ENCODE assay signal across 14 mouse cellular contexts in genomic region chr2:152704811-152705370, GRCm38 (mm10). TPM values are rescaled to one million over a fixed set of nuclear protein-coding genes. Genes with fewer than 3 reads are reported as not detected.
DNase-seq lines count a peak whose midpoint lies in the region; ATAC-seq and TF ChIP-seq lines count a peak whose summit lies in the region.
"Had no signal": no experiment of that assay in that cellular context is flagged by ENCODE, and none has a peak within 500 bp of the region (broad histone marks: within the 10 kb centered on the region; RNA-seq: fewer than 3 reads in every experiment).

No protein-coding gene starts in this region.

- H3K4me3 ChIP-seq in liver, embryonic 14.5 days (ENCODE audit: insufficient read depth in 1 of 2, low read depth in 2 of 2, low read length in 2 of 2), result no peak overlapping the region
- no peak overlapping the region for H3K4me3 ChIP-seq in hindbrain, embryonic 12.5 days
- H3K4me3 ChIP-seq in neural tube, embryonic 13.5 days, result no peak overlapping the region
- H3K4me3 ChIP-seq: heart, embryonic 15.5 days had no signal

- 0 out of 2 replicates have a peak, but pooled peaks have one; percentile 5 for TF ChIP-seq CTCF in liver, embryonic 14.5 days (IDR thresholded peaks at IDR 0.05; ENCODE audit: low read depth)

- H3K4me2 ChIP-seq in liver, embryonic 14.5 days (ENCODE audit: low read depth), result no peak overlapping the region
- no peak overlapping the region for H3K4me2 ChIP-seq in hindbrain, embryonic 12.5 days (replicated peaks)
- H3K4me2 ChIP-seq in neural tube, embryonic 13.5 days, result no peak overlapping the region
- H3K4me2 ChIP-seq: heart, embryonic 15.5 days; lung, embryonic 14.5 days had no signal

- H3K27ac ChIP-seq in liver, embryonic 14.5 days, result no peak overlapping the region
- H3K27ac ChIP-seq in hindbrain, embryonic 12.5 days, result peak overlapping the region; percentile 92
- H3K27ac ChIP-seq in neural tube, embryonic 13.5 days (replicated peaks), result peak overlapping the region; percentile 94

- TF ChIP-seq EP300 in liver, embryonic 14.5 days (IDR thresholded peaks at IDR 0.05; ENCODE audit: low read depth), result no peak

- no peaks in the 10 kb centered on the region for H3K27me3 ChIP-seq in liver, embryonic 14.5 days (ENCODE audit: control insufficient read depth, insufficient read depth, low read length)
- H3K27me3 ChIP-seq in hindbrain, embryonic 12.5 days, result no peaks in the 10 kb centered on the region
- H3K27me3 ChIP-seq in neural tube, embryonic 13.5 days, result no peaks in the 10 kb centered on the region
- H3K27me3 ChIP-seq: heart, embryonic 15.5 days had no signal

- ATAC-seq in liver, embryonic 14.5 days (ENCODE audit: insufficient read depth), result no peak
- ATAC-seq in hindbrain, embryonic 12.5 days (ENCODE audit: low FRiP score), result no peak
- no peak for ATAC-seq in neural tube, embryonic 13.5 days (ENCODE audit: low read depth)

- H3K9ac ChIP-seq in liver, embryonic 14.5 days (replicated peaks), result no peak overlapping the region
- 0 out of 2 replicates have a peak overlapping the region, but pooled peaks have one; percentile 35 for H3K9ac ChIP-seq in hindbrain, embryonic 12.5 days
- peak overlapping the region; percentile 1; the same call in 1 of the 2 replicates for H3K9ac ChIP-seq in neural tube, embryonic 13.5 days
- H3K9ac ChIP-seq: heart, embryonic 15.5 days had no signal

- H3K36me3 ChIP-seq in liver, embryonic 14.5 days (replicated peaks; ENCODE audit: control insufficient read depth, insufficient read depth, low read depth), result peaks cover 24% of the 10 kb centered on the region
- peaks cover 64% of the 10 kb centered on the region for H3K36me3 ChIP-seq in hindbrain, embryonic 12.5 days
- H3K36me3 ChIP-seq in neural tube, embryonic 13.5 days, result peaks cover 67% of the 10 kb centered on the region

- 81% methylated on average over 14 of the region's 14 CpGs for WGBS in liver, embryonic 14.5 days (ENCODE audit: insufficient replicate concordance)
- WGBS in hindbrain, embryonic 12.5 days, result 92% methylated on average over 14 of the region's 14 CpGs
- 89% methylated on average over 14 of the region's 14 CpGs for whole genome bisulfite sequencing in neural tube, embryonic 13.5 days

- H3K4me1 ChIP-seq in liver, embryonic 14.5 days (replicated peaks; ENCODE audit: control insufficient read depth in 2 of 2, insufficient read depth in 2 of 2, low read length in 1 of 2), result peaks cover 0 to 9% of the 10 kb centered on the region in 2 experiments; a peak in 2 of 4 replicates
- peaks cover 40% of the 10 kb centered on the region for H3K4me1 ChIP-seq in hindbrain, embryonic 12.5 days
- H3K4me1 ChIP-seq in neural tube, embryonic 13.5 days (replicated peaks), result peaks cover 36% of the 10 kb centered on the region

- H3K9me3 ChIP-seq in liver, embryonic 14.5 days (ENCODE audit: control insufficient read depth, low read length), result no peaks in the 10 kb centered on the region
- no peaks in the 10 kb centered on the region for H3K9me3 ChIP-seq in hindbrain, embryonic 12.5 days (replicated peaks)
- H3K9me3 ChIP-seq in neural tube, embryonic 13.5 days, result no peaks in the 10 kb centered on the region
- H3K9me3 ChIP-seq: heart, embryonic 15.5 days had no signal

- peak; percentile 40 for DNase-seq in cerebellum, adult 11 months
- no peak for DNase-seq in cerebellum, postnatal 4 days (ENCODE audit: low spot score in 2 of 2)
- no peak for DNase-seq in liver, embryonic 14.5 days (ENCODE audit: low read depth in 3 of 3, low spot score in 3 of 3)
- no peak for DNase-seq in liver
- DNase-seq in layer of hippocampus, postnatal 36 days, result no peak
- no peak for DNase-seq in layer of hippocampus, postnatal 14 days (ENCODE audit: low spot score in 2 of 2)
- DNase-seq: adrenal gland, adult 2 months; kidney, postnatal 10 days; lung, embryonic 14.5 days; thymus, postnatal 36 days had no signal

RNA-seq across cellular contexts. Expression of gene Mcts2, which starts 18.1 kb away (rescaled TPM):
- 4.3 and 10.3 TPM in 2 replicates for polyA plus RNA-seq in liver, embryonic 14.5 days (2012; rRNA removed)
- 14.7 and 15.2 TPM in 2 replicates for polyA plus RNA-seq in liver, embryonic 14.5 days (2014; fragmentation: Nextera tagmentation; extraction: Ambion mirVana)
- 34.9 and 40.5 TPM in 2 replicates for polyA plus RNA-seq in hindbrain, embryonic 12.5 days (2016; fragmentation: Nextera tagmentation; extraction: Ambion mirVana)
- 45.5 TPM in 2 replicates for polyA plus RNA-seq in neural tube, embryonic 13.5 days (2015; fragmentation: Nextera tagmentation; extraction: Ambion mirVana)
- total RNA-seq in layer of hippocampus, postnatal 36 days (2021), result 10 to 100 TPM; 19.7 to 22.9 TPM
- total RNA-seq in layer of hippocampus, postnatal 14 days (2021), result 10 to 100 TPM; 25.4 to 25.7 TPM

RNA-seq across cellular contexts. Expression of gene Id1, which starts 31.2 kb away (rescaled TPM):
- 45.6 and 50.6 TPM in 2 replicates for polyA plus RNA-seq in liver, embryonic 14.5 days (2012; rRNA removed)
- polyA plus RNA-seq in liver, embryonic 14.5 days (2014; fragmentation: Nextera tagmentation; extraction: Ambion mirVana), result 20.7 and 22.6 TPM in 2 replicates
- 157 and 159 TPM in 2 replicates for polyA plus RNA-seq in hindbrain, embryonic 12.5 days (2016; fragmentation: Nextera tagmentation; extraction: Ambion mirVana)
- 63.6 and 68.2 TPM in 2 replicates for polyA plus RNA-seq in neural tube, embryonic 13.5 days (2015; fragmentation: Nextera tagmentation; extraction: Ambion mirVana)
- 10 to 100 TPM; 15.3 to 19.8 TPM for total RNA-seq in layer of hippocampus, postnatal 36 days (2021)
- total RNA-seq in layer of hippocampus, postnatal 14 days (2021), result 10 to 100 TPM; 32.9 to 35.8 TPM

RNA-seq across cellular contexts. Expression of gene H13, which starts 35.6 kb away (rescaled TPM):
- 24.1 and 27.4 TPM in 2 replicates for polyA plus RNA-seq in liver, embryonic 14.5 days (2012; rRNA removed)
- 38.1 and 39.4 TPM in 2 replicates for polyA plus RNA-seq in liver, embryonic 14.5 days (2014; fragmentation: Nextera tagmentation; extraction: Ambion mirVana)
- polyA plus RNA-seq in hindbrain, embryonic 12.5 days (2016; fragmentation: Nextera tagmentation; extraction: Ambion mirVana), result 153 and 157 TPM in 2 replicates
- polyA plus RNA-seq in neural tube, embryonic 13.5 days (2015; fragmentation: Nextera tagmentation; extraction: Ambion mirVana), result 149 and 155 TPM in 2 replicates
- total RNA-seq in layer of hippocampus, postnatal 36 days (2021), result 10 to 100 TPM; 77.3 to 77.5 TPM
- total RNA-seq in layer of hippocampus, postnatal 14 days (2021), result 10 to 100 TPM; 84.9 to 86.7 TPM

RNA-seq across cellular contexts. Expression of gene Cox4i2, which starts 49.1 kb away (rescaled TPM):
- 0.51 and 0.92 TPM in 2 replicates for polyA plus RNA-seq in liver, embryonic 14.5 days (2012; rRNA removed)
- 0.47 and 0.51 TPM in 2 replicates for polyA plus RNA-seq in liver, embryonic 14.5 days (2014; fragmentation: Nextera tagmentation; extraction: Ambion mirVana)
- 5.0 and 5.3 TPM in 2 replicates for polyA plus RNA-seq in hindbrain, embryonic 12.5 days (2016; fragmentation: Nextera tagmentation; extraction: Ambion mirVana)
- polyA plus RNA-seq in neural tube, embryonic 13.5 days (2015; fragmentation: Nextera tagmentation; extraction: Ambion mirVana), result 4.5 and 4.7 TPM in 2 replicates
- 1 to 10 TPM; 1.7 to 2.7 TPM for total RNA-seq in layer of hippocampus, postnatal 36 days (2021)
- total RNA-seq in layer of hippocampus, postnatal 14 days (2021), result 1 to 10 TPM; 2.9 to 3.6 TPM
- total RNA-seq: MEL had no signal
